Mouse (Mus musculus): ENCODE measurements around the gene Izumo4.

Izumo4 gene

DNA sequence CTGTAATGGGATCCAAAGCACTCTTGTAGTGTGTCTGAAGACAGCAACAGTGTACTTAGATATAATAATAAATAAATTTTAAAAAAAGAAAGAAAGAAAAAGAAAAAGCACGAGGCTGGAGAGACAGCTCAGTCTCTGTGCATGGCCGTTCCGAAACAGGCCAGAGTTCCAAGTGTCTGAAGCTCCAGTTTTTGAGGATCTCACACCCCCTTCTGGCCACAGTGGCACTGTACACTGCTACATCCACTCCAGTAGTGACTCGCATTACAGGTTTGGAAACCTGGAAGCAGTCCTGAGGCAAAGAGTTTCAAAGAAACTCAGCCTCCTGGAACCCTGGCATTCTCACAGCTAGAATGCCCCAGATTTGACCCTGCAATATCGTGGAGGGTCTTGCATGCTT is 14.1 kb upstream of the Izumo4 start:
- DNase-seq (ENCODE audit: low spot score): no peak

DNA sequence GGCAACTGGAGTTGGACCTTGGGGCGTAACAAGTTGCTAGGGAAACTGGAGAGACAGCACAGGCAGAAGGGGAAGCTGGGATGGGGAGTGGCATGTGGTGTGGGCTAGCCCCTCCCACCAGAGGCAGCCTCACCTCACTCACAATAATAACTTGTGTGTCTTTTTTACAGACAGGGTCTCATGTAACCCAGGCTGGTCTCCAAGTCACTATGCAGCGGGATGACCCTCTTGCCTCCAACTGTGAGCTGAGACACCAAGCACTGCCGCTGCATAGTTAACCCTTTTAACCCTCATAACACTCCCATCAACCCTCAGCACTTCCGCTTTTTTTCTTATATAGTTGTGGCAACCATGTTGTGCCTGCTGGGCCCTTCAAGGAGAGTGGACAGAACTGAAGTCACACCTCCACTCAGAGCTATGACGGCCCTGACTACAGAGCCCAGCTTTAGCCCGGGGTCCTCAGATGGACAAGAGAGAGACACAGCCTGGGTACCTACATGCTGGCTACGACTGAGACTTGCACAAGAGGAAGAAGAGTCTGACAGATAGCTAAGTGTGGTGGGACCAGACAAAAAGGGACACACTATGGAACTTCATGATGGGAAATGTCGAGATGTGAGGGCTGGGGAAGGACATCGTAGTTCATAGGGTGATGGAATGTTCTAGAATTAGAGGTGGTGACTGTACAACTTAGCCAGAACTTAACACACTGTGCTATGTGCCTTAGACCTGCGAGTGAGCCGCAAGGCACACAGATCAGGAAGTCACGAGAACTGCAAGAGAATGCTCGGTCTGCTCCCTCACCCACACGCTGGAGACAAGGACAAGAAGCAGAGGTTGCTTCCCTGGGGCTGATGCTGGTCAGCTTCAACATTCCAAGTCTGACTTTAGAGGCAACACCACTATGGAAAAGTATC is 9.5 kb upstream of the Izumo4 start:
- no peak for DNase-seq (ENCODE audit: low spot score)

DNA sequence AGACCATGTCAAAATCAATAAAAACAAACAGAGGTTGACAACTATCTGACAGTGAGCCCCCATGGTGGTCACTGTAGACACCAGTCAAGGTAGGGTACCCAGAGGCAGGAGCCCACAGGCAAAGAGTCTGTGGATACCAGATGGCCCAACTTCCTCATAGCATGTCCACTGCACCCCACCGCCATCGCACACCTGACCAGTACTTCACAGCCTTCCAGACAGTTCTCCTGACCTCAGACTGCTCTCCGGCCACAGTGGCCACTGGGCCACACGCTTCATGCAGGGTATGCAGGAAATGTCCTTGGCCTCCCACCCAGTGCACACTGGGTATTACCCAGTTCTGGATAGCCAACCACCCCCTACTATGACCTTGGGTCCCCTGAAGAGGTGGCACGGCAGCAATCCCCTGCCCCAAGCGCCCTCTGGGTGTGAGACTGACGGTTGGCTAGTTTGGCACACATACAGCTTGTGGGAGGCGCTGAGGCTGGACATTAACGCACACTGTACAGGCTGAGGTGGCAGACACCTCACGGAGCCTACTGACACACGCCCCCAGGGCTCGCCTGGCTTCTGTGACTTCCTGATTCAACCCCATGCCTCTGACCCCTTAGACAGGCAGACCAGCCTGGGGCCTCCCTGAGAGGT is 8.5 kb upstream of the Izumo4 start:
- DNase-seq (ENCODE audit: low spot score): no peak

DNA sequence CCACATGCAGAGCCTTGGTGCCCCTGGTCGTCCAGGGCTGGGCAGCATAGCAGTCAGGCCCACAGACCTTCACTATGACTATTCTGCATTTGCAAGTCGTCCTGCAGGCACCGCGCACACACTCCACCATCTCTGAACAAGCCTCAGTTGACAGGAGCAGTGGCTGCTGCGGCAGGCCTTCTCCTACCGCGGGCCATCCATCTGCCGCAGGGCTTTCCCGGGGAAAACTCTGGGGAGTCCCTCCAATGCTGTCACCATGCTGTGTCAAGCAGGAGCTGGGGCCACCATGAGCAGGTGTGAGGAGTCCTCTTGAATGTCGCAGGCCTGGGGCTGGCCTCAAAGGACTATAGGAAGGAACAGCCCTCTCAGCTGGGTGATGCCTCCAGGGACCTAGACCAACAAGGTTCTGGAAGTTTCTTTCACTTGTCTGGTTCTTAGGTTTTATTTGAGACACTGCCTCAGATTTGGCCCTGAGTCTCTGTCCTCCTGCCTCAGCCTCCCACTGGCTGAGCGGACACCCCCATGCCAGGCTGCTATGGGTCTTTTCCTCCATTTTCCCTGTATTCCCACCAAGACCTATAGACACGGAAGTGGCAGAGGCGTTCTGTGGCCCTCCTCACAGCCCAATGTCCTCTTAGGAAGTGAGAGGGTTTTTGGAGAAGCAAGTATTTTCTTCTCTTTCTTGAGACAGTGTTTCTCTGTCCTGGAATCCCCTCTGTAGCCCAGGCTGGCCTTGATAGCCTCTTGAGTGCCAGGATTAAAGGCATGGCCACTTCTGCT is 7.6 kb upstream of the Izumo4 start:
- no peak for DNase-seq (ENCODE audit: low spot score)

DNA sequence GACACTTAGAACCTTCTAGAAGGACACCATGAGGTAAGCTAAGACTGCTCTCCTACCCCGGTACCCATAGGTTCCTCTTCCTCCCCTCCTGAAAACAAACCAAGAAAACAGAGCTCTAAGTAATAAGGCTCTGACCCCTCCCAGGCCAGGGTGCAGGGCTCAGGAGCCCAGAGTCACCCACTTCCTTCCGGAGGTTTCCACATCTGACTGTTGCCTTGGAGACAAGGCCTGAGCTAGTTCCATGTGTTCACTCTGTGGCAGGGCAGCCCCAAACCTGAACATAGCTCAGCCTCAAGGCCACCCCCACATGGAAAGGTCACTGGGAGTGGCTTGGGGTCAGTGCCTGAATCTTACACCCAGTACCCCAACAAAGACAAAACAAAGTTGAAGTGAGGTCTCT is 6.8 kb upstream of the Izumo4 start:
- DNase-seq (ENCODE audit: low spot score): no peak

DNA sequence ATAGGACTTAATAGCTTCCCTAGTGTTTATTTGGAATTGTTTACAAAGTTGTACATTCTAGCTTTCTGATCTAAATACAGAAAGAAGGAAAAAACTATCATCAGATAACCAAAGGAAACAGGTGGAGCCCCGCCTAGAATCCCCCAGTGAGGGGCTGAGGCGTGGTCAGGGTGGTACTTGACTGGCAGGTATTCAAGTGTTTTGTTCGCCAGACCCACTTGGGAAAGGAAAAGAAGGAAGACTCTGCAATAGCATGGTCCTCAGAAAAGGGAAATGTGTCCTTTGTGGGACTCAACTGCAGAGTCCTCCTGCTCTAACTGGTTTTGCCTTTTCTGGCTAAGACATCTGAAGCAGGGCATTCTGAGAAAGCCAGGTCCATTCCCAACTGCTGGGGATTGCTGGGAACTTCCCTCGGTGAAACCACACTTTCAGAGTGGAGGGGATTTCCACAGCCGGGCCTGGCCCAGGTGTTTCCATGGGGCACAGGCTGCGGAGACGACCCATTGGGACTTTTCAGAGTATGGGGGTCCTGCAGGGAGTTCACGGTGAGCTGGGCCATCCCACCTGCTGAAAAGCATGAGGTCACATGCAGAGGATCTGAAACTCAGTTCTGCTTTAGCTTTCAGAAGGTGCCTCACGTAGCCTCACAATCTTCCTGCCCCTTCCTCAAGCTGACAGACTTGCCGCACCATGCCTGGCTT is 6.0 kb upstream of the Izumo4 start:
- DNase-seq (ENCODE audit: low spot score): no peak

DNA sequence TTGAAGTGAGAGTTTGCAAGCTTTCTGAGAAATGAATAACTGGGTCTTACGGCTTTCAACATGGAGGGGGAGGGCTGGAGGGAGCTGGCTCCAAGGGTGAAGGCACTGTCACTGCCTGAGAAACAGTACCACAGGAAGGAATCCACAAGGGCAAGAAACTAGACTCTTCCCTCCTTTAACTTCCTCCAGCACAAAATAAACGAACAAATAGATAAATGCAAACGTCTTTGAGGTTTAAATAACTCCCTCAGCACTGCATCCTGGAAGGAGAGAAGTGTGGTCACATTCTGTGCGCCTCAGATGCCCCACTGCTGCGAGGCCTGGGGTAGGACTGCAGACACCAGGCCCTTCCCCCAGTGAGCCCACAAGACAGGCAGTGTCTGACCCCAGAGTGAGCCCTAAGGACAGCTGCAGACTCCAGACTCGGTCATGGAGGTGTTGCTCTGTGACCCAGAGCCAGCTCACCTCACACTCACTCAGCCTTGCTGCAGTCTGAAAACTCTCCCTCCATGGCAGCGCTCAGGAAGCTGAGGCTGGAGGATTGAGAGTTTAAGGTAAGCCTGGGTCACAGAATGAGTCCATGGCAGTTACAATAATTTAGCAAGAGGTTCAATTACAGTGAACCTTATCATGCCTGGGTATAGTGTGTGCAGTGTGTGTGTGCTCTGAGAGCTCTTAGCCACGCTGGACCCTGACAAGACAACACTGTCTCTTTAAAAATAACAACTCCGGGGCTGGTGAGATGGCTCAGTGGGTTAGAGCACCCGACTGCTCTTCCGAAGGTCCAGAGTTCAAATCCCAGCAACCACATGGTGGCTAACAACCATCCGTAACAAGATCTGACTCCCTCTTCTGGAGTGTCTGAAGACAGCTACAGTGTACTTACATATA is 5.2 kb upstream of the Izumo4 start:
- no peak for DNase-seq (ENCODE audit: low spot score)

DNA sequence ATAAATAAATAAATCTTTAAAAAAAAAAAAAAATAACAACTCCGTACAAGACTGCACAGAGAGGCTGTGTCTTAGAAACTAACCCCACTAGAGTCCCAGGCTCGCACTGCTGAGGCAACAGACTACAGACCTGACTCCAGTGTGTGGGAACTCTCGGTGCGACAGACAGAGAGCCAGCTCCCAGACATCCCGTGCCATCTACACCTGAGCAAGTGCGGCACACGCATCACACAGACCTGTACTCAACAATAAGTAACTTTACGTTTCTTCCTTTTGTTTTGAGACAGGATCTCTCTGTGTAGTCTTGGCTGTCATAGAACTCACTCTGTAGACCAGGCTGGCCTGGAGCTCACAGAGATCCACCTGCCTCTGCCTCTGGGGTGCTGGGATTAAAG is 4.6 kb upstream of the Izumo4 start:
- DNase-seq (ENCODE audit: low spot score): no peak

DNA sequence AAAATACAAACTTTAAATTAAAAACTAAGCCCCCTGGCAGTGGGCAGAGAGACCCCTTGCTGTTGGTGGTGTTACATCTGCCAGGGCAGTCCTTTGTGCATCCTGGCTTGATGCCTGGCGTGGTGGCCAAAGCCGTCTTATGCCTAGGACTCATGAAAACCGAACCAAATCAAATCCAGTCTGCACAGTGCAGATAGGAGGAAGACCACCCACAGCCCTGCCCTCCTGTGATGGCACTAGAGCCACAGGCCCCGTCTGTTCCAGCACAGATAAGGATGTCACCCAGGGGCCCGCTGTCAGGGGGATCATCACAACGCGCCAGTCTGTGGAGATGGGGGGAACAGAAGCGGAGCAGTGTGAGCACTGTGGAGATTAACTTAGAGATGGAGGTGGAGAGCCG is 4.2 kb upstream of the Izumo4 start:
- no peak for DNase-seq (ENCODE audit: low spot score)

DNA sequence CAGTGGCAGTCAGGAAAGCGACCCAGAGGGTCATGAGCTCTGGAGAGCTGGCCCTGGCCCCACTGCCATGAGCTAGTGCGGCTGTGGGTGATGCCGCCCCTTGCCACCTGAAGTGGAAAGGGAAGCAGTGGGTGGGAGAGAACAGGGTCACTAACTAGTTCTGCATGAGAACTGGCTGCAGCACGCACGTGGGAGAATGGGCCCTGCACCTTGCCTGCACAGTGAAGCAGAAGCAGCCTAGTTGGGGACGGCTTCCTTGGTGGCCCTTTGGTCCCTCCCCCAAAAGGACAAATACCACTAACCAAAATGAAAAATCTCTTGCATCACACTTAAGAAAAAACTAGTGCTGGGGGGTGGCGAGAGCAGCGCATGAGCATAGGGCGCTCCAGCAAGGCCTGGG is 3.4 kb upstream of the Izumo4 start:
- DNase-seq (ENCODE audit: low spot score): no peak

DNA sequence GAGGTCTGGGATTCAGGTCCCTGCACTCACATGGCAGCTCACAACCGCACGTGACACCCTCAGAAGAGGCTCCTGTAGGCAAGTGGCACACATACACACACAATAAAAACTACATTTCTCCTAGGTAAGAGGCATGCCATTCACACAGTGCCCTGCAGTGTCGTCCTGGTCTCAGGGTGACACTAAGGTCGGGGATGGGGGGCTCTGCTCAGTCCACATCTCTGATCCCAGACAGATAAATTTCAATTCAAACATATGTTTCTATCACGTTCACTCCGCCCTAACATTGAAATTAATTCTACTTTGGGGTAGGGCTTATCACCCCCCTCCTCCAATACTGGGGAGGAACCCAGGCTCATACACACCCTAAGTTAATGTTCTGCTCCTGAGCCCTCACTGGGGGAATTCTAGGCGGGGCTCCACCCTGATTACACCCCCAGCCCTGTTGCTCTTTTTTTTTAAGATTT is 1.9 kb upstream of the Izumo4 start:
- DNase-seq (ENCODE audit: low spot score): no peak

DNA sequence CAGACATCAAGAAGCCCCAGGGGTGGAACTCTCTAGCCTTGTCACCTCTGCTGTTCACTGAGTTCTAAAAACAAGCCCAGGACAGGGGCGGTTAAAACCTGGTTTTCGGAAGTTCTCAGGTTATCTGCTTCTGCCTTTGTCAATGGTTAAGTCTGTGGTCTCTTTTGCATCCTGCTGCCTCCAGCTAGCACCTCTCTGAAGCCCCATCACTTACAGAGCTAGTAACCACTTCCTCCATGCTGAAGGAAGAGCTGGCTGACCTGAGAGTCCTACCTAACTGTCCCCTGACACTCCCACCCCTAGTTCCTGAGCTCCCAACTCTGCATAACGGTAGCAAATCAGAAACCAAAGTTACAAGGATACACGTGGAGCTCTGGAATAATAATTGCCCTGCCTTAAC is 1.3 kb upstream of the Izumo4 start:
- no peak for DNase-seq (ENCODE audit: low spot score)

DNA sequence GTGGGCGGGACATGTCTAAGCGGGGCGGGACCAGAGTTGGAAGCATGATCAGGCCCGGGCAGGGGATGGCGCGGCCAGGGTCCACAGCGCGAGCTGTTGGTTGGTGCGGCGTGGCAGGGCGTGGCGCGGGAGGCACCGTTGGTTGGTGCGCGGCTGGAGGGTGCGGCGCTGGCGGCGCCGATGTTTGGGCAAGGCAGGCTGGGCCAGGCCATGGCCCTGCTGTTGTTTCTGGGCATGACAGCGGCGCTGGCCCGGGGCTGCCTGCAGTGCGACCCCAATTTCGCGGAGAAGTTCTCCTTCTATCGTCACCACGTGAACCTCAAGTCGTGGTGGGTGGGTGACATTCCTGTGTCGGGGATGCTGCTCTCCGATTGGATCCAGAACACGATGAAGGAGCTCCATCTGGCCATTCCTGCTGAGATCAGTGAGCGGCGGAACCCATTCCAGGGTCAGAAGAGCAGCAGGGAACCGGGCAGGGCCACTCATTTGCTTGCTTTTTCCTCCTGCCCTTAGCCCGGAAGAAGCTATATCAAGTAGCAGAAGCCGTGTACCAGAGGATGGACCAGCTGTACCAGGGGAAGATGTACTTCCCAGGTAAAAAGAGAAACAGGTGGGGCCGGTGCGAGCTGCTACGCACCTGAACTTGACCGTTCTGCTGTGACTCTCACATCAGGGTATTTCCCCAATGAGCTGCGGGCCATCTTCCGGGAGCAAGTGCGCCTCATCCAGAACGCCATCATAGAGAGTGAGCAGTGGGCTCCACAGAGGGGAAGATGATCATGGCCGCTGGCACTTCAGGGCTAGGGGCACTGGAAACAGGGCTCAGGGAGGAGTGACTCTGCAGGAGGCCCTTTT is 779 bp downstream of the Izumo4 start:
- DNase-seq (ENCODE audit: low spot score): peak; percentile 92

DNA sequence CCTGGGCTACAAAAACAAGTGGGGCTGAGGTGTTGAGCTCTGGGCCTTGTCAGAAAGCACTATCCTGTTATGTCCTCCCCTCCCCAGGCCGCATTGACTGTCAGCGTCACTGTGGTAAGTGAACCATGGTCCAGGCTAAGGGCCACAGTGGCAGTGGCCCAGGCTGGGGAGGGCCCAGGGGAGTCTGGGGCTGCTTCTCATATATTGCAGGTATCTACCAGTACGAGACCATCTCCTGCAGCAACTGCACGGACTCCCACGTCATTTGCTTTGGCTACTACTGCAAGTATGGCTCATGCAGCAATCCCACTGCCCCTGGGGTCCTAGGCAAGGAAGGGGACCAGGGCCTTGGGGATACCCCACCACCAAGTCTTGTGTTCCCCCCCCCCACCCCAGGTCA is 1.7 kb downstream of the Izumo4 start:
- no peak for DNase-seq (ENCODE audit: low spot score)

DNA sequence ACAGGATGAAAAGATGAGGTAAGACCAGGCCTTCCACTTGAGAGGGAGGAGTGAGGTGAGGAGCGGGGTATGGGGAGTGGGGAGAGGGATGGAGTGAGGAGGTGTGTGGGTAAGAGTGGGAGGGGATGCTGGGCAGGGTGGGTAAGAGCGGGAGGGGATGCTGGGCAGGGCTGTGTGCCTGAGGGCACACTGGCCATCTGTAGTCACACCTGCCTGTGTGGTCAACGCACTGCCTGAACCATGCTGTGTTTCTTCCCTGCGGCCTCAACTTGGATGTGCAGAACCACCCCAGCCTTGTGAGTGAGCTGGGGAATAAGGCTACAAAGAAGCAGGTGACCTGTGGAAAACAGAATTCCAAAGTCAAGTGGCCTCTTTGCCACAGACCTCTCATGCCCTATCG is 2.4 kb downstream of the Izumo4 start:
- no peak for DNase-seq (ENCODE audit: low spot score)

DNA sequence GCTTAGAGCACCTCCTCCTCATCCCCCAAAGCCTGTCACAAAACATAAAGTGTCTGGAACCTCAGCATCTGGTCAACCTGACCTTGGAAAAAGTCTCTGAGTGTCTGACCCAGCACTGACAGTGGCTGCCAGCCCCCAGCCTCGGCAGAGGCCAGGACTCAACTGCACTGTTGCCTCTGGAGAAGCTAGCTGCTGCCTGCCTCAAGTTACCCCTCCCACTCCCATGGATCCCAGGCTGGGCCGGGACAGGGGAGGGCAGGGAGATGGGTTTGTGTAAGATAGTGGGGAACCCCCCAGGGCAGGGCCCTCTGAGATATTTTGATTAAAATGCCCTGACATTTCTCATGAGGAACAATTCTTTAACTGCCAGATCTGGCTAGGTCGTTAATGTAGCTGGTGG is 3.0 kb downstream of the Izumo4 start:
- no peak for DNase-seq (ENCODE audit: low spot score)

DNA sequence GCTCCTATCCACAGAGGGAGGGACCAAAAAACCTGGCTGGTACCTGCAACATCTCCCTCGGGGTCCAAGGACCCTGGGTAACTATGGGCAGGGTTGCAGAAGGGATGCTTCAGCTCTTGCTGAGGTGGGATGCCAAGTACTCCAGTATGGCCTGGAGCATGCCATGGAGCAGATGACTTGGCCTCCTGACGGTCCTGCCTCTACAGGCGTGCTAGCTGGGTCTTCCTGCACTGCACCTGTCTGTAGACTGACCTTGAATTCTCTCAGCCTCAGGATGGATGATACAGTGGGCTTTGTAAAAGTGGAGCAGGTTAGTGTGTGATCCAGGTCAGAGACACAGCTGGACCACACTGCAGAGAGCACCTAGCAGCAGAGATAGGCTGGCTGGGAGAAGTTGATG is 3.5 kb downstream of the Izumo4 start:
- no peak for DNase-seq (ENCODE audit: low spot score)

DNA sequence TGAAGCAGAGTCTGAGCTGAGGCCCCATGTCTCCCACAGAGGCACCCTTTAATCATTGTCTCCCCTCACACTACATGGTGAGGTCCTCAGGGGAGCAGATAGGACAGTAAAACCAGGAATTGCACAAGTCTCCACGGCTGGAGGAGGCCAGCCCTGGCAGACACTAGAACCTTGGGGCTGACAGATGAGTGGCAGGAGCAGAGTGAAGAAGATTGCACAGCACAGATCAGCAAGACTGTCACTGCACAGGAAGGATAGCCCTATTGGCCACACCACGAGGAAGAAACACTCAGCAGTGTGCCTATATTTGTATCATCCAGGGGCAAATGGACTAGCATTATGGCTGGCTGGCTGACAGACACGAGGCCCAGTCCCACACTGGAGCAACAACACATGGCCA is 8.8 kb downstream of the Izumo4 start:
- DNase-seq (ENCODE audit: low spot score): no peak

DNA sequence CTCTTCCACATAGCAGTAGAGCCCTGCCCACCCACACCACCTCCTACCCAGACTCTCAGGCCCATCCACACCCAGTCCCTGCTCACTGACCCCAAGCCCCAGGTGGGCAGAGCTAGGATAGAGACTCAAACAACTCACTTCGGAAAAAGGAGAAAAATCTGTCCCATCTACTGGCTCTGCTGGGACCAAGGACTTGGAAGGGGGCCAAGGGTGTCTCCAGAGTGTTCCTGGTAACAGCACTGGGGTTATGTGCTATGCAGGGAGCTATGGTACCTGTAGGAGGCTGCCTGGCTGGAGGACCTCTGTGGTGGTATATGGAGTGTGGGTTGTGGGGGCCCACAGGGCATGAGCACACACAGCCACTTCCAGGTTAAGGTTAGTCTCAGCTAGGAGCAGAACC is 15.3 kb downstream of the Izumo4 start:
- no peak for DNase-seq (ENCODE audit: low spot score)

All from testis, postnatal 14 days (tissue).